Mouse (Mus musculus) midbrain, embryonic 15.5 days (tissue): ENCODE results near the gene Tm2d1. TPM values are rescaled to one million over a fixed set of nuclear protein-coding genes. Genes with fewer than 3 reads are reported as not detected.
"Not testable (repeated sequence)": the region's sequence is repeated elsewhere in the genome, so short reads cannot be mapped to it uniquely, and the experiment has no call there.

Experiments used
- ATAC-seq: fragments of 200-750 bp; cut with Nextera tagmentation; replicated peaks from 2 replicates; pipeline ENCODE4 v1.8.0; 2017; ENCODE audit warnings: moderate TSS enrichment
- H3K27ac ChIP-seq: fragments of 300-500 bp; sonication (generic); 2 replicates; pipeline ENCODE4 v1.5.1; 2015; ENCODE audit warnings: mild to moderate bottlenecking, inconsistent platforms
- H3K27me3 ChIP-seq: fragments of 300-500 bp; sonication (generic); replicated peaks from 2 replicates; pipeline ENCODE4 v1.6.1; 2015; ENCODE audit warnings: inconsistent platforms
- H3K36me3 ChIP-seq: fragments of 300-500 bp; sonication (generic); replicated peaks from 2 replicates; pipeline ENCODE4 v1.6.1; 2015; ENCODE audit warnings: inconsistent platforms
- H3K4me1 ChIP-seq: fragments of 300-500 bp; sonication (generic); 2 replicates; pipeline ENCODE4 v1.6.1; 2015; ENCODE audit warnings: inconsistent platforms
- H3K4me2 ChIP-seq: fragments of 300-500 bp; sonication (generic); 2 replicates; pipeline ENCODE4 v1.6.1; 2015; ENCODE audit warnings: inconsistent platforms, mild to moderate bottlenecking, moderate library complexity
- H3K4me3 ChIP-seq: fragments of 300-500 bp; sonication (generic); 2 replicates; pipeline ENCODE4 v1.5.1; 2015; ENCODE audit warnings: mild to moderate bottlenecking, inconsistent platforms
- H3K9ac ChIP-seq: fragments of 300-500 bp; sonication (generic); 2 replicates; pipeline ENCODE4 v1.6.1; 2015; ENCODE audit warnings: mild to moderate bottlenecking, inconsistent platforms
- H3K9me3 ChIP-seq: fragments of 300-500 bp; sonication (generic); 2 replicates; pipeline ENCODE4 v1.6.1; 2016; ENCODE audit warnings: inconsistent platforms
- WGBS: fragments of 180-500 bp; shearing (Covaris S2); methylation state at CpG from one replicate; pipeline ENCODE4 v1.1.7; 2015; ENCODE audit warnings: mixed read lengths; 5-methylcytosine and 5-hydroxymethylcytosine counted together
- polyA plus RNA-seq: library from polyadenylated mRNA; unstranded; fragments of >200 nt; fragmentation: Nextera tagmentation; extraction: Ambion mirVana; gene quantifications from 2 replicates; pipeline ENCODE4 v1.2.1, GENCODE M21; 2015

The Tm2d1 gene
- 114 and 118 TPM in 2 replicates for polyA plus RNA-seq

- peaks cover 14% of the 10 kb centered on the region for H3K4me1 ChIP-seq
- no peaks in the 10 kb centered on the region for H3K9me3 ChIP-seq
- ATAC-seq, result peak; percentile 98
- H3K4me3 ChIP-seq, result peak within 1 kb of the TSS; percentile 96
- H3K27me3 ChIP-seq, result no peaks in the 10 kb centered on the region
- H3K9ac ChIP-seq, result peak within 1 kb of the TSS; percentile 99
- peak within 1 kb of the TSS; percentile 54 for H3K4me2 ChIP-seq
- WGBS, result under 1% methylated on average over 46 of the region's 46 CpGs
- H3K27ac ChIP-seq, result peak within 1 kb of the TSS; percentile 79
- no peaks in the 10 kb centered on the region for H3K36me3 ChIP-seq
Measured at GRCm38 (mm10) chr4:98382716-98383424, at the start of gene Tm2d1. TSS of gene Tm2d1 (minus strand) at chr4:98383306.

- Histone ChIP-seq H3K9ac (no peak overlapping the region), H3K27me3 (no peaks in the 10 kb centered on the region), H3K9me3 (no peaks in the 10 kb centered on the region), H3K4me3 (no peak overlapping the region), H3K4me2 (no peak overlapping the region), H3K36me3 (no peaks in the 10 kb centered on the region; the same call in 1 of the 2 replicates), H3K27ac (no peak overlapping the region), H3K4me1 (no peaks in the 10 kb centered on the region)
- WGBS, result 87% methylated on average over 8 of the region's 8 CpGs
- no peak for ATAC-seq
Measured at GRCm38 (mm10) chr4:98428371-98428770, 45.3 kb upstream of the Tm2d1 start.

- ATAC-seq, result not testable (repeated sequence)
Measured at GRCm38 (mm10) chr4:98415150-98415549, 32.0 kb upstream of the Tm2d1 start.

GRCm38 (mm10) chr4:98408455-98408854, 25.3 kb upstream of the Tm2d1 start:
- WGBS, result 97% methylated on average over 4 of the region's 4 CpGs
- Histone ChIP-seq H3K4me1 (no peaks in the 10 kb centered on the region), H3K9ac (no peak overlapping the region), H3K27me3 (no peaks in the 10 kb centered on the region), H3K9me3 (no peaks in the 10 kb centered on the region), H3K4me3 (no peak overlapping the region), H3K36me3 (no peaks in the 10 kb centered on the region), H3K4me2 (no peak overlapping the region), H3K27ac (no peak overlapping the region)
- no peak for ATAC-seq

More at GRCm38 (mm10) chr4:98415150-98415549, 32.0 kb upstream of the Tm2d1 start:
- not testable (repeated sequence) for H3K4me1 ChIP-seq, H3K4me3 ChIP-seq, H3K9me3 ChIP-seq, H3K36me3 ChIP-seq, H3K27me3 ChIP-seq, H3K9ac ChIP-seq, H3K4me2 ChIP-seq, H3K27ac ChIP-seq
- 99% methylated on average over 8 of the region's 8 CpGs for WGBS

- Histone ChIP-seq H3K9ac (no peak overlapping the region), H3K9me3 (no peaks in the 10 kb centered on the region), H3K4me3 (no peak overlapping the region), H3K27me3 (no peaks in the 10 kb centered on the region), H3K4me2 (no peak overlapping the region), H3K36me3 (no peaks in the 10 kb centered on the region), H3K4me1 (no peaks in the 10 kb centered on the region), H3K27ac (no peak overlapping the region)
- WGBS, result 94% methylated on average over 6 of the region's 6 CpGs
- no peak for ATAC-seq
Measured at GRCm38 (mm10) chr4:98404412-98404811, 21.3 kb upstream of the Tm2d1 start.

GRCm38 (mm10) chr4:98403492-98403891, 20.4 kb upstream of the Tm2d1 start:
- H3K4me1 ChIP-seq, result no peaks in the 10 kb centered on the region
- WGBS, result 81% methylated on average over 4 of the region's 4 CpGs
- no peak overlapping the region for H3K9ac ChIP-seq
- H3K36me3 ChIP-seq, result no peaks in the 10 kb centered on the region
- no peaks in the 10 kb centered on the region for H3K27me3 ChIP-seq
- no peak overlapping the region for H3K27ac ChIP-seq
- H3K4me2 ChIP-seq, result no peak overlapping the region
- no peak for ATAC-seq
- no peak overlapping the region for H3K4me3 ChIP-seq
- H3K9me3 ChIP-seq, result no peaks in the 10 kb centered on the region

GRCm38 (mm10) chr4:98401584-98401962, 18.5 kb upstream of the Tm2d1 start:
- no peaks in the 10 kb centered on the region for H3K27me3 ChIP-seq
- H3K27ac ChIP-seq, result no peak overlapping the region
- no peak overlapping the region for H3K4me3 ChIP-seq
- no peak overlapping the region for H3K4me2 ChIP-seq
- no peak overlapping the region for H3K9ac ChIP-seq
- H3K36me3 ChIP-seq, result no peaks in the 10 kb centered on the region
- 77% methylated on average over 2 of the region's 2 CpGs for WGBS
- H3K4me1 ChIP-seq, result no peaks in the 10 kb centered on the region
- ATAC-seq, result no peak
- H3K9me3 ChIP-seq, result no peaks in the 10 kb centered on the region

- no peaks in the 10 kb centered on the region for H3K9me3 ChIP-seq
- no peaks in the 10 kb centered on the region for H3K36me3 ChIP-seq
- no peak overlapping the region for H3K9ac ChIP-seq
- H3K27ac ChIP-seq, result no peak overlapping the region
- peaks cover 5% of the 10 kb centered on the region; the same call in 1 of the 2 replicates for H3K4me1 ChIP-seq
- H3K4me3 ChIP-seq, result no peak overlapping the region
- H3K4me2 ChIP-seq, result no peak overlapping the region
- no peaks in the 10 kb centered on the region for H3K27me3 ChIP-seq
- no peak for ATAC-seq
- WGBS, result 44% methylated on average over 6 of the region's 6 CpGs
Measured at GRCm38 (mm10) chr4:98400926-98401583, 17.9 kb upstream of the Tm2d1 start.

- H3K4me1 ChIP-seq, result peaks cover 5% of the 10 kb centered on the region; the same call in 1 of the 2 replicates
- no peaks in the 10 kb centered on the region for H3K9me3 ChIP-seq
- H3K27ac ChIP-seq, result peak within 1 kb of the TSS; percentile 78
- H3K27me3 ChIP-seq, result no peaks in the 10 kb centered on the region
- H3K4me3 ChIP-seq, result peak within 1 kb of the TSS; percentile 70
- peak; percentile 92 for ATAC-seq
- H3K36me3 ChIP-seq, result no peaks in the 10 kb centered on the region
- H3K4me2 ChIP-seq, result peak within 1 kb of the TSS; percentile 96
- H3K9ac ChIP-seq, result peak within 1 kb of the TSS; percentile 74
- WGBS, result 1% methylated on average over 72 of the region's 73 CpGs
Measured at GRCm38 (mm10) chr4:98395690-98396437, 12.8 kb upstream of the Tm2d1 start, which contains the start of gene Patj. TSS of gene Patj (plus strand) at chr4:98395785.

GRCm38 (mm10) chr4:98395346-98395689, 12.2 kb upstream of the Tm2d1 start:
- no peaks in the 10 kb centered on the region for H3K36me3 ChIP-seq
- peak overlapping the region; percentile 96 for H3K4me2 ChIP-seq
- H3K4me1 ChIP-seq, result peaks cover 5% of the 10 kb centered on the region; the same call in 1 of the 2 replicates
- no peaks in the 10 kb centered on the region for H3K9me3 ChIP-seq
- H3K9ac ChIP-seq, result peak overlapping the region; percentile 74
- 1% methylated on average over 7 of the region's 7 CpGs for WGBS
- no peak for ATAC-seq
- no peaks in the 10 kb centered on the region for H3K27me3 ChIP-seq
- peak overlapping the region; percentile 78 for H3K27ac ChIP-seq
- peak overlapping the region; percentile 70 for H3K4me3 ChIP-seq

GRCm38 (mm10) chr4:98385036-98385435, 1.9 kb upstream of the Tm2d1 start:
- Histone ChIP-seq H3K9me3 (no peaks in the 10 kb centered on the region), H3K27ac (no peak overlapping the region), H3K9ac (no peak overlapping the region), H3K4me2 (no peak overlapping the region), H3K4me3 (no peak overlapping the region), H3K27me3 (no peaks in the 10 kb centered on the region), H3K36me3 (no peaks in the 10 kb centered on the region), H3K4me1 (peaks cover 14% of the 10 kb centered on the region)
- WGBS, result 74% methylated on average over 5 of the region's 5 CpGs
- no peak for ATAC-seq

GRCm38 (mm10) chr4:98376943-98377342, 6.2 kb downstream of the Tm2d1 start:
- no peaks in the 10 kb centered on the region for H3K27me3 ChIP-seq
- H3K4me1 ChIP-seq, result peaks cover 10% of the 10 kb centered on the region
- WGBS, result 97% methylated on average over 2 of the region's 2 CpGs
- H3K4me3 ChIP-seq, result no peak overlapping the region
- 0 out of 2 replicates have a peak, but pooled peaks cover 3% of the 10 kb centered on the region for H3K36me3 ChIP-seq
- H3K9me3 ChIP-seq, result no peaks in the 10 kb centered on the region
- H3K9ac ChIP-seq, result no peak overlapping the region
- H3K27ac ChIP-seq, result no peak overlapping the region
- ATAC-seq, result no peak
- H3K4me2 ChIP-seq, result no peak overlapping the region
